Mouse (Mus musculus): Measurements from ENCODE around the gene Arhgef1.
"Not testable (repeated sequence)": the region's sequence is repeated elsewhere in the genome, so short reads cannot be mapped to it uniquely, and the experiment has no call there.

The Arhgef1 gene

DNA sequence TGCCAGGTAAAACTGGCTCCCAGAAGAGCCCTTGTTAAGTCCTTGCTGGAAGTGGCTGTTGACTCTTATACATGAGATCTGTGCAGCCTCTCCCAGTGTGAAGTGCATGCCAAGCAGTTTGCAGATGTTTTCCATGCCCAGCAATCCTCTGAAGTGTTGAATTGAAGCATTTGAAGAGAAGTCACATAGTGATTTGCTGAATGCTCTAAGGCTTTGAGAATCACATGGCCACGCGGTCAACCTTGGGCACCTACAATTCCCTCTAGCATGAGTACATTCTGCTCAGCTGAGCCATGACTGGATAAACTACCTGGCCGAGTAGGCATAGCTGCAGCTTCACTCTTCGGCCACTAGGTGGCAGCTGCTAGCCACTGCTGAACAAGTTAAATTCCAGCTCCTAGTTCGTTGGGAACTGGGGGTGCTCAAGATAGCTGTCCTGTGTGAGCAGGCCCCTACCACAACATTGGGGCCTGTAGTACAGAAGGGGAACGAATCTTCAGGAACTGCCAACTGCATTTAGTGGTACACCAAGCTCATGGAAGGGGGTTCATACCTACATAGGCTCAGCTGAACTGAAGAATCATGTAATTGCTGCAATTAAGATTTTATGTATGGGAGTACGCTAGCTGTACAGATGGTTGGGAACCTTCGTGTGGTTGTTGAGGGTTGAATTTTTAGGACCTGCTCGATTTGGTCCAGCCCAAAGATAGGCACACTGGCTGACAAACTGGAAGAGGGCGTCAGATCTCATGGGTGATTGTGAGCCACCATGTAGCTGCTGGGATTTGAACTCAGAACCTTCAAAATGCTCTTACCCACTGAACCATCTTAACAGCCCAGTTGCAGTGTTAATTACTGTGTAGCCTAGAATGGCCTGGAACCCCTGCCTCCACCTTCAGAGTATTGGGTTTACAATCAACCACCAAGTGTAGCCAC, 12.2 kb upstream of the Arhgef1 start:
- peak; percentile 48 for DNase-seq (ENCODE audit: low spot score)

DNA sequence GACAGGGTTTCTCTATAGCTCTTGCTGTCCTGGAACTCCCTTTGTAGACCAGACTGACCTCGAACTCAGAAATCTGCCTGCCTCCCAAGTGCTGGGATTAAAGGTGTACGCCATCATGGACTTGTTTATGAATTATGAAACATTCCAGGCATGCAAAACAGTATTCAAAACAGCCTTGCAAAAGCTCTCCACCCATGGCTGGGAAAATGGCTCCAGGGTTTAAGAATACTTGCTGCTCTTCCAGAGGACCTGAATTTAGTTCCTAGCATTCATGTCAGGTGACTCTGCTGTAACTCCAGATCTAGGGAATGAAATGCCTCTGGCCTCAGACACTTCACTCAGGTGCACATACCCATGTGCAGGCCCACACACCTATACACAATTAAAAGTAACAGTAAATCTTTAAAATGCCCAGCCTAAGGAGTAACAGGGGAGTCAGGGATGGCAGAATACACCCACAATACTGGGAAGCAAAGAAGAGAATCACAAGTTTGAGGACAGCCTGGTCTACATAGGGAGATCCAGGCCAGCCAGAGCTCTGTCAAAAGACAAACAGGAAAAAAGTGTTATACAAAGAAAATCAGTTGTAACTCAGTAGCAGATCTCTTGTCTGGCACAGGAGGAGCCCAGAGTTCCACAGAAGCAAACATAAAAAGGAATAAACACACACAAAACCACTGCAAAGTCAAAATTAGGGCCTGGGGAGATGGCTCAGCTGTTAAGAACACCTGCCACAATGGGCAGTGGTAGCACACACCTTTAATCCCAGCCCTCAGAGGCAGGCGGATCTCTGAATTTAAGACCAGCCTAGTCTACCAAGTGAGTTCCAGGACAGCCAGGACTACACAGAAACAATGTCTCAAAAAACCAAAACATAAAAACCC, 11.2 kb upstream of the Arhgef1 start:
- no peak for DNase-seq (ENCODE audit: low spot score)

DNA sequence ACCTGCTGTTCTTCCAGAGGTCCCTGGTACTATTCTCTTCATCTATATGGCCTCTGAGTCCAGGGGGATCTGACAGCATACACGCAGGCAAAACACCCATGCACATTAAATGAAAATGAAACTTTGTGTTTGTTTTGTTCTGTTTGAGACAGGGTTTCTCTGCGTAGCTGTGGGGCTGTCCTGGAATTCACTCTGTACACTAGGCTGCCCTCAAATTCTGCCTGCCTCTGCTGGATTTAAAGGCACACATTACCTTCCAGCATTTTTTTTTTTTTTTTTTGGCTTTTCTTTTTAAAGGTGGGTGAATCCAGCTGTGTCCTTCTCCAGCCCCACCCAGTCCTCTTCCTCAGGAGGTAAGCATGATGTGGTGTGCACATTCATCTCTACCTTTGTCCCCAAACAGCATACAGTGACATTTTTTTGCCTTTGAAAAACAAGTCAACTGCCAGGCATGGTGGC, 10.6 kb upstream of the Arhgef1 start:
- DNase-seq (ENCODE audit: low spot score) = peak; percentile 54

DNA sequence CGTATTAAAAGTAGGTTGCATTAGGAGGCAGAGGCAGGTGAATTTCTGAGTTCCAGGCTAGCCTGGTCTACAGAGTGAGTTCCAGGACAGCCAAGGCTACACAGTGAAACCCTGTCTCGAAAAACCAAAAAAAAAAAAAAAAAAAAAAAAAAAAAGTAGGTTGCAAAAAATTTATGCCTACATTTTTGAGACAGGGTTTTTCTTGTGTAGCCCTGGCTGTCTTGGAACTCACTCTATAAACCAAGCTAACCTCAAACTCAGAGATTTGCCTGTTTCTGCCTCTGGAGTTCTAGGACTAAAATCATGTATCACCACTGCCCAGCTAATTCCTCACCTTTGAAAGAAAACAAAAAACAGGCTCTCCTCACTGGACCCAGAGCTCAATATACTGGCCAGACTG, 7.0 kb upstream of the Arhgef1 start:
- DNase-seq (ENCODE audit: low spot score) = not testable (repeated sequence)

DNA sequence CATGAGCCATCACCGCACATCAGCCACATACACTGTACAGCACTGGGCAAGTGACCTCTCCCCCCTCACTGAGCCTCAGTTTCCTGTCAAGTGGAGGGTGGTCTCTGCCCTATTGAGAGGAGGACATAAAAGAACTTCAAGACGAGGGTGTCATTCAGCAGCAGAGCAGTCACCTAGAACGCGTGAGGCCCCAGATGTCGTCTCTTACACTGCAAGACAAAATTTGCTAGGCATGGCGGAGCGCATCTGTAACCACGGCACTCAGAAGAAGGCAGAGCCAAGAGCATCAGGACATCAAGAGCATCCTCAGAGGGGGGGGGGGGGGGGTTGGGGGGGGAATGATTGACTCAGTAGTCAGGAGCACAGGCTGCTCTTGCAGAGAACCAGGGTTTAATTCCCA, 6.4 kb upstream of the Arhgef1 start:
- no peak for DNase-seq (ENCODE audit: low spot score)

DNA sequence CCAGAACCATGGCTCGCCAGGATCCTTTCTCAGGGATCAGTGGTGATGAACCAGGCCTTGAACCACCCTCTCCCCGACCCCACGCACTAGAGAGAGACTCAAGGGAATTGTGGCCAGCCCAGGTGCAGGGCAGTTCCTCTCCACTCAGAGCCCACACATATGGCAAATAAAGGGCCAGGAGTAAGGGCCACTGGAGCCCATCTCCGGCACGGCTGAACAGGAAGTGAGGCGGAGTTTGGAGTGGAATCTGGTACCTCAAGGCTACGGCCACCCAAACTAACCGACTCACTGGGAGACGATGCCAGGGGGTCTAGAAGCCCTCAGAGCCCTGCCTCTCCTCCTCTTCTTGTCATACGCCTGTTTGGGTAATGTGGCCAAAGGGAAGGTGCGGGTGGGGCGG, 5.5 kb upstream of the Arhgef1 start, which contains the start of gene Cd79a:
Cd79a (plus strand) TSS at position 158 of the 400 bp plus-strand sequence.
- no peak for DNase-seq (ENCODE audit: low spot score)

DNA sequence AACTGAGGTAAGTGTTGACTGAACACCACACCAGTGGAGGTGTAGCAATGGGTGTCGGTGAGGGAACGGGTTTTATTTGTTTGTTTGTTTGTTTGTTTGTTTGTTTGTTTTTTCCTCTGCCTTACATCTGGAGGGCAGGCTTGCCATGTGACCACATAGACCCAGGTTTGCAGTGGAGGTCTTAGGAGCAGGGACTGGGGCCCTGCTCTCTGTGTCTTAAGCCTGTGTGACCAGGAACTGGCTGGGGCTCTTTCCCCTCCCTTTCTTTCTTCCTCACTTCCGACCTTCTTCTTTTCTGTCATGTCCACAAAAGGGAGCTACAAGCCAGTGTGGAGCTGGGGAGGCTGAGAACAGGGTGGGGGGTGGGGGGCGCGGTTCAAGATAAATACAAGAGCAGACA, 4.8 kb upstream of the Arhgef1 start:
- DNase-seq (ENCODE audit: low spot score) = no peak

DNA sequence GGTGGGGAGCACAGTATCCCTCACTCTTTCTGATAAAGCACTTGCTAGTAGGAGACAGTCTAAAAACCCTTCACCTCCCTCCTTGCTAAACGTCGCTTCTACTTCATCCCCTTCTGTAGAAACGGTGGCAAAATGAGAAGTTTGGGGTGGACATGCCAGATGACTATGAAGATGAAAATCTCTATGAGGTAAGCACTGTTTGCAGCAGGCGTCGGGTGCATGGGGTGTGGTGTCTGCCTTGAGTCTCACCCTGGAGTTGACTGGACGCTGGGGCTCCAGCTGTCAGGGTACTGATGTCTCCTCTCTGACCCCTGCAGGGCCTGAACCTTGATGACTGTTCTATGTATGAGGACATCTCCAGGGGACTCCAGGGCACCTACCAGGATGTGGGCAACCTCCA, 1.6 kb upstream of the Arhgef1 start:
- DNase-seq (ENCODE audit: low spot score) = no peak

DNA sequence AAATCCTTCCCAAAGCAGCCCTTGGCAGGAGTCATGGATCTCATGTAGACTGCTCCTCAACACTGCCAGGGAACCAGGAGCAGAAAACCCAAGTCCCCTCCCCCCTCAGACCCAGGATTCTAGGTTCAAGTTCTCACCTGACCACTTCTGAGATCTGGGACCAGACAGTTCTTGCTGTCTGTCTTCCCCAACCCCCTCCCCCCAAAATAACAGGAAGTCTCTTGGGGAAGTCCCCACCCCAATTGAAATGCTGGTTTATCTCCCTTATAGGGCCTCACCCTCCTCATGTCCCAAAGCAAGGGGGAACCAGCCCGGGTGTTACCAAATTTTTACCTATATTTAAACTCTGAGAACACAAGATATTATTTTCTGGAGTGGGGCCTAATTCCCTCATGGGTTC, 870 bp upstream of the Arhgef1 start:
- DNase-seq (ENCODE audit: low spot score) = no peak

DNA sequence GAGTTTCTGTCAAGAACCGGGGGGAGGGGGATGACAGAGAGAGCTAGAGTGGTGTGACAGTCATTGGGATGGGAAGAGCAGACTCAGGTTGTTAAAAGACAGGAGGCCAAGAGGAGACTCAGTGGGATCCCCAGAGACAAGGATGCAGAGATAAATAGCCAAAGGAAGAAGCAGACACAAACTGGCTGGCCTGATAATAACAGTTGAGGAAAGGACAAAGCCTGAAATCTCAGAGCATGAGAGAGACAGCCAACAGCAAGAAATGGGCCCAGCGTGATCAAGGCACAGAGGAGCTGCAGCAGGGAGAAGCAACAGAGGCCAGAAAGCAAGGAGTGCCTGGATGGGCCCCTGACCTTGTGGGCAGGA, 465 bp upstream of the Arhgef1 start:
- DNase-seq (ENCODE audit: low spot score) = no peak

DNA sequence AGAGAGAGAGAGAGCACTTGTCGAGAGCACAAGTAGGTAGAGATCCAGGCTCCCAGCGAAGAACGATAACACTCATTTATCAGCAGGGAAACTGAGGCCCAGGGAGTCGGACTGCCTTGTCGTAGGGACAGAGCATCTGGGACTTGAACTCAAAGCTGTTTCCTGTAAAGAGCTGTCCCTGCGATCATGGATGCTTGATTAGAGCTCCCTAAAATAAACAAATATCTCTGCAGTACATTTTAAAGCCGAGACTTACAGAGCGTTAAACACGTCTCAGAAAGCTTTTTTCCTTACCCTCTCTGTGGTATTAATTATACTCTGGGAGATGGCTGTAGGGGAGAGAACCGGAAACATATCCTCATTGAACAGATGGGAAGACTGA, 723 bp downstream of the Arhgef1 start:
- no peak for DNase-seq (ENCODE audit: low spot score)

DNA sequence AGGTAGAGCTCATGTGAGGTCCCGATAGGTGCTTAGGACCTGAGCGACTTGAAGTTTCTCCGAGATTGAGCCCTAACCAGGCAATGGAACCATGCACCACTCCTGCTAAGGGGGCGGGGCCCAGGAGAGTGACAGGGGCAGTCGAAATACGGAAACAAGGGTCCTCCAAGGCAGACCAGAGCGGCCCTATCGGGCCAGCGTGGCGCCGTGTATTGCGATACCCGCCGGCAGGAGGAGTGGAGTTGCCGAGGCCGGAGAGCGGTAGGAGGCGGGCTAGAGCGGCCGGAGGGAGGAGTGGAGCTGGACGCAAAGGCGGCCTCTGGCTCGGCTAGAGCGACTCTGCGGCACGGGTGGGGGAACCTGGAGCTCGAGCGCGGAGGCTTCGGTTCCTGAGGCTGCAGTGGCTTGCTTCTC, 1.4 kb downstream of the Arhgef1 start:
- peak; percentile 98 for DNase-seq (ENCODE audit: low spot score)

DNA sequence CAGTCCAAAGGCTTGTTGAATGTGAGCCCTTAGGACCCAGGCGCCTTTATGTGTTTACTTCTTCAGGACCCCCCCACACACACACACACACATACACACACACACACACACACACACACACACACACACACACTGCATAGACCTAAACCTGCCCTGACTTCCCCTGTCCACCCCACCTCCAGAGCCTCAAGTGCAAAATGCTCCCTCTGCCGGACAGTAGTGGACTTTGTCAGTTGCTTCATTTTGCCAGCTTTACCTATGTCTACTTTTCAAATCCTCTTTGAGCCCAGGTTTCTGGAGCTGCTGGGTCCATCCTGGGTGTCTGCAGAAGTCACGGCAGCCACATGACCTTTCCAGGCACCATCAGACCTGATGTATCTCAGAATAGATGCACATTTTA, 2.2 kb downstream of the Arhgef1 start:
- peak; percentile 38 for DNase-seq (ENCODE audit: low spot score)

DNA sequence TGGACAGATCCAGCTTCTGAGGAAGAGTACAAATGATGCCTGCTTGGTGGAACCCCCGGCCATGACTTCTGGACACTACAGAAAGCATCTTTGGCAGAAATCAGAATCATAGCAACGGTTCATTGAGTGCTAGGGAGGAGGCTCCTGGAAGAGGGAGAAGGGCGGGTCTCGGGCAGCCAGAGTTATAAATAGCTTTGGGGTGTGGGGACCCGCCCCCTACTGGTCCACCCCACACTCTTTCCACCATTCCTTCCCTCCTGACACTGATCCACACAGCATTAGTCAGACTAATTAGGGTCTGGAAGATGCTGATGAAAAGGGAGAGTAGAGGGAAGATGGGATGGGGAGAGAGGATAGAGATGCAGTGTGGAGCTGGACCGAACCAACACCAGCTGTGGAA, 3.8 kb downstream of the Arhgef1 start:
- DNase-seq (ENCODE audit: low spot score) = no peak

DNA sequence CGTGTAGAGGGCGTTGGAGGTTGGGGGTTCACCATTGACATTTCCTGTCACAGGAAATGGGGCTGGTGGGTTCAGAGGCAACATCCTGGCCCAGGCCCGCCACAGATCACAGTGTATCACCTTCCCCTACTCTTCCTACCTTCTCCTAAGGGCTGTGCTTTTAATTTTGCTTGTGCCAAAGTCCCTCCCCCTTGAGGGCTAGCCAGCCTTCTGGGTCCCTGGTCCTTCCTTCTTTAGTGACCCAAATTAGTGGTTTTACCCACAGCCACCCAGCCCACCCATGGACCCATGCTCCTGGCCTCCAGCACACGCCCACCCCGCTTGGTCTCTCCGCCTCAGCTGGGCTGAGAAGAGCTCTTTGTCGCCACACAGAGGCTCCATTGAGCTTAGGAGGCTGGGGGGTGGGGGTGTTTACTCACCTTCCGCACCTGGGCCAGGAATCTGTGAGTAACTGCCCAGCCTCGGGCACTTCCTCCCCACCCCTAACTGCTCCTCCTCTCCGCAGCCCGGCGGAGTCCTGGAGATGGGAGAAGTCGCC, 4.6 kb downstream of the Arhgef1 start:
- no peak for DNase-seq (ENCODE audit: low spot score)

DNA sequence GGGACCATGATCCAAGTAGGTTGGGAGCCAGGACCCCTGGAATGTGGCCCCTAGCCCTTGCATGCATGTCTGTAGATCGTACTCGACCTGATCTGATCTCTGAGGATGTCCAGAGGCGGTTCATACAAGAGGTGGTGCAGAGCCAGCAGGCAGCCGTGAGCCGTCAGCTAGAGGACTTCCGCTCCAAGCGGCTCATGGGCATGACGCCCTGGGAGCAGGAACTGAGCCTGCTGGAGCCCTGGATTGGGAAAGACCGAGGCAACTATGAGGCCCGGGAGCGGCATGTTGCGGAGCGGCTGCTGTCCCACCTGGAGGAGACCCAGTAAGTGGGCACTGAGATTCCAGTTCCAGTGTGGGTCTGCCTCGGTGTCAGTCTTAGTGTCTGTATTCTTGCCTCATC, 9.8 kb downstream of the Arhgef1 start:
- no peak for DNase-seq (ENCODE audit: low spot score)

DNA sequence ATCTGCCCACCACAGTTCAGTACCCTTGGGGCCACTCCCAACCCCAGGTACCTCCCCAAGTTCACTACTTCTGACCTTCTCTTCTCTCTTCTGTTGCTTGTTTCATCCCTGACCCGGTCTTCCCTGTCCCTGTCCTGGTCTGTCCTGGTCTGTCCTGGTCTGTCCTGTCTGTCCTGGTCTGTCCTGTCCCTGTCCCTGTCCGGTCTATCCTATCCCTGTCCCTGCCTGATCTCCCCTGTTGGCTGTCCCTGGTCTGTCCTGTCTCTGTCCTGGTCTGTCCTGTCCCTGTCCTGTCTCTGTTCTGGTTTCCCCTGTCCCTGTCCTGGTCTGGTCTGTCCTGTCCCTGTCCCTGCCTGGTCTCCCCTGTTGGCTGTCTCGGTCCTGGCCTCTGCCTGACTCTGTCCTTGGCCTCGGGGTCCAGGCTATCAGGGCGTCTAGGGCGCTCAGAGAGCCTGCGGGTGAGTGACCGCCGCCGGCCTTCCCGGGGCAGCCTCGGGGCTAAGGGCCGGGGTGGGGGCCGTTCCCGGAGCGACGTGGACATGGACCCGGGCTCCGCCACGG, 16.1 kb downstream of the Arhgef1 start:
- no peak for DNase-seq (ENCODE audit: low spot score)

DNA sequence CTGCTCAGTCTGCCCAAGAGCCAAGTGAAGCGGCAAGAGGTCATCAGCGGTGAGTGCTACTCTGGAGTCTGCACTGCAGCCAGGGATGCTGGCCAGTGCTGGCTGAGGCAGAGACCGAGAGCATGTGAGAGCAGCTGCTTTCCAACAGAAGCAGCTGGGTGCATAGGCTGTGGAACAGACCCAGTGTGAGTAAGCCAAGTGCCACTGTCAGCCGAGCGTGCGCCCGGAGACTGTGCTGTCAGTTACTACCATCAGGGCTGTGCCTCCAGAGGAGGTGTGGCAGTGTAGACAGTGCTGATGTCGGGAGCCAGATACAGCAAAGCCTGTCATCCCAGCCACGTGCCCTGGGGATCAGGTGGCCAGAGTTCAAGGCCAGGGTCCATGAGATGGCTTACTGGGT, 17.0 kb downstream of the Arhgef1 start:
- no peak for DNase-seq (ENCODE audit: low spot score)

DNA sequence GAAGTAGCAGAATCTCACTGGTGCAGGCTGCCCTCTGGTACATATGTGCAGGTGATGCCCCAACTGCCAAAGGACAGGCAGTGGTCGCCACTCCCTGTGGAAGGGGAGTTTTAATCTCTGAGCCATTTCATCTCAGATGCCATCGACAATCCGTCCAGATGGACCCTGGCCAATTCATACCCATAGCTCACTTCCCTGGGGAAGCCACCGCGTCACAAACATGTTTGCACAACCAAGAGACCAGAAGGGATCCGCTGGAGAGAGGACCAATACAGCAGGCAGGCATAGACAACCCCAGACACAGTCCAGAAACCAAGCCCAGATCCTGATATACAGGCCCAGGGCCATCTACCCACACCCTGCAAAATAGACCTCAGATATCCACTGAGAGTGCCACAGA, 27.8 kb downstream of the Arhgef1 start:
- no peak for DNase-seq (ENCODE audit: low spot score)

DNA sequence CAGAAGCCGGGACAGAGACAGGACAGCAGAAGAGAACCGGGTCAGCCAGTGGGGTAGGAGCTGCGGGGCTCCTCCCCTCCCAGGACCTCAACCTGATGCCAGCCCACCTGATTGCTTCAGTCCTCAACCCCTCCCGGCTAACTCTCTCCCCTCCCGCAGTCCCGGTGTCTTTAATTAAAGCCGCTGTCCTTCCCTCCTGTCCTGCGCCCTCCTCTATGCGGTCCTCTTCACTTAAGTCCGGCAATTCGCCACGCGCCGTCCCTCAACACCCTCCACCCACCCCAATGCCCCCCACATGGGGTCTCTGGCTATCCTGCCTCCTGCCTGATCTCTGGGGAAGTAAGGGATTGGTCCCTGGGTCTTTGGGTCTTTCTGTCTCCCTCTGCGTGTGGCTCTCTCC, 28.9 kb downstream of the Arhgef1 start:
- no peak for DNase-seq (ENCODE audit: low spot score)

DNA sequence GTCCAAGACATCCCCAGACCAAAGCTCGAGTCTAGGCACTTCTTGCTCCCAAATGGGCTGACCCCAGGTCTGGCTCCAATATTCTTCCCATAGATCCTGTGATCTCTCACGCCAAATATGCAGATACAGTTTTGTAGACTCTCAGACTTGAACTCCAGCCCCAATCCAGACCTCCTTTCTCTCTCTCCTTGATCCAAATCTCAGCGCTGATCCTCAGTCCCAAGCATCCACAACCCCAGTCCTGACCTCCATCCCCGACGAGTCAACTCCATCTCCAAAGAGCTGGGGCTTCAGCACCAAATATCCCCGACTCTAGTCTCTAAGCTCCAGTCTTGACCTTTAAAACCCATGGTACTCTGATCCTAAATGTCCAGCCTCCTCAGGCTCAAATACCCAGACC, 40.9 kb downstream of the Arhgef1 start:
- DNase-seq (ENCODE audit: low spot score) = no peak

DNA sequence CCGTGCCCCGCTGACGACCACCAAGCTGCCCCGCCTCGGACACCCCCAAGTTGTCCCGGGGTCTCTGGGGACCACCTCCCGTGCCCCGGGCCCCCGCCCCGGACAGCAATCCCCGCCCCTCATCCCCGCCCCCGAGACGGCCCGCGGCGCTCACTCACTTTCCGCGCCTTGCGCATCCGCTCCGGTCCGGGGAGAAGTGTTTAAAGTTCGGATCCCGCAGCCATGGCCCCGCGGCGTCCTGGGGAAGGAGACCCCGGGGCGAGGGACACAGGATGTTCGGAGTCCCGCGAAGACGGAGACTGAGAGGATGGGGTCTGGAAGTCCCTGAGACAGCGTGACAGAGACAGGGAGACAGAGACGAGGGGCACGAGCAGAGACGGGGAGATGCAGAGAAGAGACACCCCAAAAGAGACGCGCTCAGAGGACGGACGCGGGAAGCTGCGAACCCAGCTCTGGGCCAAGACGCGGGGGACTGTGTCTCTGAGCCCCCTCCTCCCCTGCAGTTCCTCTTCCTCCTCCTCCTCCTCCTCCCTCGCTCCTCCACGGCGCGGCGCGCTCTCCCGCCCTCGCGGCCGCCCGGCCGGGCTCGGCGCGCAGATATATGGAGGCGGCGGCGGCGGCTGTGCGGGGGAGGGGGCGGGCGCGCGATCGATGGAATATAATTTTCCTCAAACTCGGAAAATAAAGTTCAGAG, 41.7 kb downstream of the Arhgef1 start, which contains the start of gene Gm4881:
Gm4881 (minus strand) TSS at position 238 of the 694 bp plus-strand sequence.
- DNase-seq (ENCODE audit: low spot score) = no peak

Measured in testis, postnatal 14 days (tissue).